Mouse (Mus musculus) macrophage (primary cell): ENCODE data around the gene Gm1673. TPM values are rescaled to one million over a fixed set of nuclear protein-coding genes. Genes with fewer than 3 reads are reported as not detected.

ENCODE experiments used
- H3K27ac ChIP-seq: fragments of 350-480 bp; formaldehyde crosslinking; 2 replicates; pipeline ENCODE4 v1.9.0; 2021
- H3K36me3 ChIP-seq: fragments of 350-480 bp; formaldehyde crosslinking; 2 replicates; pipeline ENCODE4 v1.9.0; 2021; ENCODE audit errors: inconsistent target
- H3K4me3 ChIP-seq: fragments of 350-480 bp; formaldehyde crosslinking; 2 replicates; pipeline ENCODE4 v1.9.0; 2021; ENCODE audit errors: inconsistent target
- H3K79me2 ChIP-seq: fragments of 350-480 bp; formaldehyde crosslinking; 2 replicates; pipeline ENCODE4 v1.9.0; 2021; ENCODE audit errors: inconsistent target
- WGBS: methylation state at CpG from one replicate; pipeline ENCODE4 v1.1.7; 2026; ENCODE audit warnings: inconsistent platforms; ENCODE audit not compliant: missing documents; 5-methylcytosine and 5-hydroxymethylcytosine counted together
- polyA plus RNA-seq: library from polyadenylated mRNA; stranded (reverse); fragments of 250-400 nt; gene quantifications from 3 replicates; pipeline ENCODE4 v1.2.4, GENCODE M21; 2018; ENCODE audit warnings: inconsistent platforms

Gene Gm1673
- polyA plus RNA-seq, 1 experiment from 2014 or later, result 8.0 TPM

DNA sequence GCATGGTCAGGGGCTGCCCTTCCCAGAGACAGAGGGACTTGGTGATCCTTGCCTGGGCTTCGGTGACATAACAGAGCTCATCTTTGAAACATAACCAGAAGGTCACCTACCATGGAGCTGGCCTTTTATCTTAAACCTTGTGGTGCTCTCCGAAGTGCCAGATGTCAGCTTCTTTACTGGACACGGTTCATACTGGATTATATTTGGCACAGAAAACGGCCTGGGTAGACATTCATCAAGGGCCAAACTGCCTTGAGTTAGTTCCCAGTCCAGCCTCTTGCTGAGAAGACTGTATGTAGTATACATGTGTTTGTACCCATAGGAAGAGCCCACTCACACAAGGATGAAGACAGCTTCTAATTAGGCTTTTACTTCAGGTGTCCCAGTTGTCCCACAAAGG is 23.6 kb downstream of the Gm1673 start:
- Histone ChIP-seq H3K79me2 (no peaks in the 10 kb centered on the region), H3K4me3 (no peak overlapping the region), H3K27ac (no peak overlapping the region), H3K36me3 (no peaks in the 10 kb centered on the region)
- 97% methylated on average over 4 of the region's 4 CpGs for WGBS

DNA sequence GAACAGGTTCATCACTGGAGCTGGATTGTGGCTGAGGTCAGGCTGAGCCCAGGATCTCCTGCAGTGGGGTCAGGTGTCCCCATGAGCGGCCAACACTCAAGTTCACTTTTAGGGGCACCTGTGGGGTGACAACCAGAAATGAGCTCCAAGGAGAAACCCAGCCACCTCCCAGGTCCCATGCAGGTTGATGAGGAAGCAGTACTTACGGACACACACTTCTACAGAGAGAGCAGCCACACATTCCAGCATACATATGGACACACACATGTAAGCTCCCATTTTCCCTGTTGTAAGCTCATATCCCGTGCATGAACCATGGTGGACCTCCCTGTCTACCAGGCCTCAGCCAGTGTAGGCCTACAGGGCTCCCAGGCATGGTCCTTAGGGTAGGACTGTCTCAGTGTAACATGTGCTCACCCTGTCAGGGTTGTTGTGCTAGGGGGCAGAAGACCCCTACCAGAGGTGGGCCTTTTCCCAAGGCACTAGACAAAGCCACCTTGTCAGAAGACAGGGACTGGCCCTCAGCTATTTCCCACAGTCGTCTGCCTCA is 24.2 kb downstream of the Gm1673 start:
- H3K4me3 ChIP-seq, result no peak overlapping the region
- no peak overlapping the region for H3K27ac ChIP-seq
- H3K79me2 ChIP-seq, result no peaks in the 10 kb centered on the region
- 81% methylated on average over 4 of the region's 4 CpGs for WGBS
- no peaks in the 10 kb centered on the region for H3K36me3 ChIP-seq

DNA sequence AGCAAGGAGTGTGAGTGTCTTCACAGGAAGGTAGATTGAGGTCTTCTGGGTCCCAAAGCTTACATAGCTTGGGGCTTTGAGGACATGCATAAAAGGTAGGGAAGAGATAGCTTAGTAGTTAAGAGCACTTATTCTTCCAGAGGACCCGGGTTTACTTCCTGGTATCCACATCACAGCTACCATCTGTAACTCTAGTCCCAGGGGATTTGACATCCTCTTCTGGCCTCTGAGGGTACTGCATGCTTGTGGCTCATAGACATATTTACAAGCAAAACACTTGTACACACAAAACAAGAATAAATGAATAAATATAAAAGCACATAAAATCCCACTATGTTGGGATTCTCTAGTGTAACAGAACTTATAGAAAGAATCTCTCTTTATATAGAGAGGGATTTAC is 31.4 kb downstream of the Gm1673 start:
- Histone ChIP-seq H3K79me2 (no peaks in the 10 kb centered on the region), H3K36me3 (no peaks in the 10 kb centered on the region), H3K27ac (no peak overlapping the region), H3K4me3 (no peak overlapping the region)
- WGBS, result 64% methylated on average over 1 of the region's 1 CpGs

DNA sequence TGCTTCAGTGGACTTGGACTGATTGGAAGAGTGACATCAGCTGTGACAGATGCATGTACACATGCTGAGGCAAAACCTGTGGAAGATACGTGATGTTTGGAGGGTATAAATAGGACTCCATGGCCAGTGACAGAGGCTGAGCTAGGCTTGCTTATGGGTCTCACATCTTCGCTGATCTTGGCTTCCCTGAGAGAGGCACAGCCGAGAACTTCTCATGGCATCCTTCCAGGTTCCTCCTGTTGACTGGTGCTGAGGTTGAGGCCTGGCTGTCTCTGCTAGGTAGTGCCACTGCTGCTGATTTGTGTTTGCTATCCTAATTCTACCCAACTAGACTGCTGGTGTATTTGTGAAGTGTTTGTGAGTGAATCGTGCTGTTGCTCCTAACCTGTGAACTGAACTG is 35.7 kb downstream of the Gm1673 start:
- Histone ChIP-seq H3K4me3 (no peak overlapping the region), H3K27ac (no peak overlapping the region), H3K79me2 (no peaks in the 10 kb centered on the region), H3K36me3 (no peaks in the 10 kb centered on the region)
- 85% methylated on average over 4 of the region's 4 CpGs for WGBS

DNA sequence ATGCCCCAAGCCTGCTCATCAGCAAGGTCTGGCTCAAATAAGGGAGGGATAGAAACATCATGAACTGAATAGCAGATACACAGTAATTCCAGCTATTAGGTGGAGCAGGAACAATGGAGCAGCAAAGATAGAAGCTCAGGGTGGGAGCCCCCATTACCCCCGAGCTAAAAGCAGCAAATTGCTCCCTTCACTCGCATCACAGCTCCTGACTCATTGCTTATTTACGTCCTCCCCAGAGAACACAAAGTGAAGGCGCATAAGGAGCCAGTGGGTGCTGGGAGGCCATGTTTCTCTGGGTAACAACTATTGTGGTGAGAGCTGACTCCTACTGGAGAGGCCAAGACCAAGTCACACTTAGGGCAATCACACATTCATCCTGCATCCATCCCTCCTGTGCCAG is 46.9 kb downstream of the Gm1673 start:
- H3K36me3 ChIP-seq, result no peaks in the 10 kb centered on the region
- H3K4me3 ChIP-seq, result no peak overlapping the region
- H3K79me2 ChIP-seq, result no peaks in the 10 kb centered on the region
- WGBS, result 87% methylated on average over 4 of the region's 4 CpGs
- no peak overlapping the region for H3K27ac ChIP-seq

DNA sequence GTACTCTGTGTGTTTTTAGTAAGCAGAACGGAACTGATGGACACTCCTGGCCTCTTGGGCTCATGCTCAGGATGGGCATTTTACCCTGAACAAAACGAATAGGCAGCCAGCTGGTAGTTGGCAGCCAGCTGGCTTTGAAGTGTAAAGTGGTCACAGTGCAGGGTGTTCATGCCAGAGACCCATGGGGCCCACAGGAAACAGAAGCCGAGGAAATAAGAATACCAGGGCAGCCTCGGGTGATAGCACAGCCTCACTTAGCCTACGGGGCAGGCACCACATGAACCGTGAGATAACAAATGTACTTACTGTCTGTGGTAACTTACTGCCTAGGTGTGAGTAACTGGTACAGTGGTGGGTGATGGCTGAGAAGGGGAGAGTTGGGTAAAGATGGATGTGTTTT is 47.8 kb downstream of the Gm1673 start:
- 26% methylated on average over 6 of the region's 6 CpGs for WGBS
- no peak overlapping the region for H3K27ac ChIP-seq
- H3K36me3 ChIP-seq, result no peaks in the 10 kb centered on the region
- no peak overlapping the region for H3K4me3 ChIP-seq
- H3K79me2 ChIP-seq, result no peaks in the 10 kb centered on the region

DNA sequence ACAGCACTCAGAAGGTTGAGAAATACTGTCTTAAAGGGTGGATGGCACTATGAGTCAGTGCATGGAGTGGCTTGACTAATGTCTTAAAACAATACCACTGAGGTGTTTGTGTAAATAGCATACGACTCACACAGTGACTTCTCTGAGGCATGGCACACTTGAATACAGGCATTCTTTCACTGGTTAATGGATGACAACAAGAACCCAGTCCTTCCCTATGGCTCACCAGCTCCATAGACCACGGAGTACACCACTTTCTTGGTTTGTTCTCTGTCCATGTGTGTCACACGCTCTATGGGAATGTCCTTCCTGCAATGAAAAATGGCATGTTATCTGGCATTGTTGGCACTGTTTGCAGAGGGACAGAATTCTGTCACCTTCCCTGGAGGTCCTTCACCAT is 49.3 kb downstream of the Gm1673 start:
- Histone ChIP-seq H3K36me3 (no peaks in the 10 kb centered on the region), H3K4me3 (no peak overlapping the region), H3K79me2 (no peaks in the 10 kb centered on the region), H3K27ac (no peak overlapping the region)
- 88% methylated on average over 3 of the region's 3 CpGs for WGBS

Other genes with a start within 250 kb of the Gm1673 start
- 18.0 to 31.8 TPM (median 23.1 TPM) in 3 replicates for gene Letm1, start 200.6 kb upstream of the Gm1673 start, polyA plus RNA-seq
- gene Nsd2, start 162.7 kb upstream of the Gm1673 start, polyA plus RNA-seq, result 12.0 to 50.3 TPM (median 18.1 TPM) in 3 replicates
- 17.8 to 22.3 TPM (median 20.5 TPM) in 3 replicates for gene Nelfa, start 47.0 kb upstream of the Gm1673 start, polyA plus RNA-seq
- 1.8 to 9.4 TPM (median 5.4 TPM) in 3 replicates for gene Nat8l, start 12.6 kb downstream of the Gm1673 start, polyA plus RNA-seq
- 0.07 to 0.28 TPM in 2 of 3 replicates, not detected in the other for gene Poln, start 186.0 kb downstream of the Gm1673 start, polyA plus RNA-seq
- gene Haus3, start 186.1 kb downstream of the Gm1673 start, polyA plus RNA-seq, result 11.3 to 21.0 TPM (median 14.3 TPM) in 3 replicates
- gene Mxd4, start 204.3 kb downstream of the Gm1673 start, polyA plus RNA-seq, result 14.0 to 47.5 TPM (median 34.3 TPM) in 3 replicates